Mouse (Mus musculus): ENCODE measurements around the gene Dnajc7. TPM values are rescaled to one million over a fixed set of nuclear protein-coding genes. Genes with fewer than 3 reads are reported as not detected.

Gene Dnajc7
- total RNA-seq, 2 experiments from 2014 or later, result 207 to 222 TPM

GRCm38 (mm10) chr11:100580275-100580674 lies 39.7 kb downstream of the Dnajc7 start:
- no peak for DNase-seq

GRCm38 (mm10) chr11:100579116-100579799 lies 40.7 kb downstream of the Dnajc7 start:
- DNase-seq, result no peak

DNA sequence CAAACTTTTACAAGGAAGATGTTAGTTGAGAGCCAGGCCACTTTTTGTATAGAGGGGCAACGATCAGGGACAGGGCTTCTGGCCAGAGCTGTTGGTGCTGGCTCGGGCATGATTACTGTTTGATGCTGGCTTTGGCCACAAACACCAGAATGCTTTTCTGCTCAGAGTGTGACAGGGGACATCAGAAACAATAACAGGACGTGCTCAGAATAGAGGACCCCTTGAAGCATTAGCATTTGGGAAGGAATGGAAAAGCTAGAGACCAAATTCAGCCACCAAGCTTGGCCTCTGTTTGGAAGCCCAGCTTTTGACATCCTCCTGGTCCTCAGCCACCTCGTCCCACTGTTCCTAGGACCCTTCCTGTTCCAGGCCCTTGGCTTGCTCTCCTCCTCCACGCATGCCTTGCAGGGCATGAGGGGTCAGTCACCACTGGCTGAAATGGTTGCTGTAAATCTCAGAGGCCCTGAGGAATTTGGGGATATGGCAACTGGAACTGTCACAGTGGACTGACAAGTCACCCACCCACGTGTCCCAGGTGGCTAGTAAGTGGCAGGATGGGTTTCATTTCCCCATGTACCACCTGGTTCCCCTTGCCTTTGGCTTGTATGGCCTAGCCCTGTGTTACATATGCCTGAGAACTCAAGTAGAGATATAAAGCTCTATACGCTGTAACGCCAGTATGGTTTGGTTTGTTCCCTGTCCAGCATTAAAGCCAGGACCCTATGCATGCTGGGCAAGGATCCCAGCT lies 41.9 kb downstream of the Dnajc7 start:
- no peak for DNase-seq

DNA sequence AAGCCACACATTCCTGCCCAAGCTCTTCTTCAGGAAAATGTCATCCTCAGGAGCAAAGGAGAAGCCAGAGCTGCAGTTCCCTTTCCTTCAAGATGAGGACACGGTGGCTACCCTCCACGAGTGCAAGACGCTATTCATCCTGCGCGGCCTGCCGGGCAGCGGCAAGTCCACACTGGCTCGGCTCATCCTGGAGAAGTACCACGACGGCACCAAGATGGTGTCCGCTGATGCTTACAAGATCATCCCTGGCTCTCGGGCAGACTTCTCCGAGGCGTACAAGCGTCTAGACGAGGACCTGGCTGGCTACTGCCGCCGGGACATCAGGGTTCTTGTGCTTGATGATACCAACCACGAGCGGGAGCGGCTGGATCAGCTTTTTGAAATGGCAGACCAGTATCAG lies 43.7 kb downstream of the Dnajc7 start:
- no peak for DNase-seq

- no peak for DNase-seq
Measured at GRCm38 (mm10) chr11:100575484-100575855, 44.5 kb downstream of the Dnajc7 start.

DNA sequence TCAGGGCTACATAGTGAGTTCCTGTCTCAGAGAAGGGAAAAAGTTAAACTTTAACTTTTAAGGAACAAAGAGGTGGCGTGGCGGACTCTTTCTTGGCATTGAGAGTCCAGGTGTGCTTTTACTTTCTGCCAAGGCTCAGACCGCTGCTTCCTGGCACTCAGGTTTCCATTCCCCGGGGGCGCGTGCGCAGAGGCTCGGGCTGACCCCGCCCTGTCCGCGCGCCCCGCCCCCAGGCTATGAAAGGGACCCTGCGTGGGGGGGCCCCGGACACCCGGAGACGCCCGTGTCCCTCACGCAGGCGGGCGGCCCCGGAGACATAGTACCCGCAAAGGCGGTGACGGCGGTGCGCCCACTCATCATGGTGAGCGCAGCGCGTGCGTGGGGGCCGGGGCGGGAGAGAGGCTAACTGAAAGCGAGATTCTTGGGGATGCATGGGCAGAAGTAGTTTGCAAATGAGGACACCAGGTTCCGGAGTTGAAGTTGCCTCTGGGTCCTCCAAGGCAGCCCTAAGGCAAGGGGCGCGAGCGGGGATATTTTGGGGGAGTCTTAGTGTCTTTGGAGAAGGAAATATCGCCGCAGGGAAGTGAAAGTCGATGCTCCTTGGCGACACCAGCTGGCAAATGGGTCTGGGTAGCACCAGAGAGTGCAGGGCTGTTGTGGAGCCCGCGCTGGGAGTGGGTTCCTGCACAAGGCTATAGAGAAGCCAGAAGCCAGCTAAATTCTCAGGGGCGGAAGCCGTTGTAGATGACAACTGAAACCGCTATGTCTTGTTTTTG lies 45.1 kb downstream of the Dnajc7 start, which contains the start of gene Cnp:
Cnp (plus strand) TSS at position 197 of the 776 bp plus-strand sequence.
- peak; percentile 89 to 93 for DNase-seq

DNA sequence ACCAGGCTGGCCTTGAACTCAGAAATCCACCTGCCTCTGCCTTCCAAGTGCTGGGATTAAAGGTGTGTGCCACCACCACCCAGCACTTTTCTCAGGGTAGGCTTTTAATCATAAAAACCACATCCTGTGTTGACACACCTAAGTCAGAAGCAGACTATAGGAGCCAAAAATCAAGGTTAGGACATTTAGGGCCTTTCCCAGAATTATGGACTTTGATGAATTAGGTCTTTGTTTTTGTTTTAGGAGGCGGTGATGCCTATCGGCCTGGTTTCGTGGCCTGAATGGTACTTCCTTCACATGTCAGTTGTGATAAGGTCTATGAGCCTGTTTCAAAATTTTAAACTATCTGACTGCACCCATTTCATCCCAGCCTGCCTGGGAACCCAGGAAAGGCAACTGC lies 45.8 kb downstream of the Dnajc7 start:
- DNase-seq, result no peak

GRCm38 (mm10) chr11:100571202-100571567 lies 48.8 kb downstream of the Dnajc7 start:
- no peak for DNase-seq

GRCm38 (mm10) chr11:100570430-100571201 lies 49.4 kb downstream of the Dnajc7 start:
- peak; percentile 70 to 82 for DNase-seq

DNA sequence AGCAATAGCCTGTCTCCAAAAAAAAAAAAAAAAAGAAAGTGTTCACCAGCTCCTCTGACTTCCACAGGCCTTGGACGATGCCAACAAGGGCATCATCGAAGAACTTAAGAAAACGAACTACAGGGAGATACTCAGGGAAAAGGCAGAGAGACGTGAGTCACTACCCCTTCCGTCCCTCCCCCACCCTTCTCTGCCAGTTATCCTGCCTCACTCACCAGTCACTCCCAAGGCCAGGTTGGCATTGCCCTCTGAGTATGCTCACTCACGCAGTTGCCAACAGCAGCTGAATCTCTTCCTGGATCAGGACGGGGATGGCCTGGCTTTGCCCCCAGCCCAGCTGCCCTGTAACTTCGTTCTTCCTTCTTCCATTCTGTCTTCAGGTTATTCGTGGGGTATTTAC lies 50.2 kb downstream of the Dnajc7 start:
- DNase-seq, result peak; percentile 88 to 89

GRCm38 (mm10) chr11:100568692-100569091 lies 51.3 kb downstream of the Dnajc7 start:
- no peak for DNase-seq

DNA sequence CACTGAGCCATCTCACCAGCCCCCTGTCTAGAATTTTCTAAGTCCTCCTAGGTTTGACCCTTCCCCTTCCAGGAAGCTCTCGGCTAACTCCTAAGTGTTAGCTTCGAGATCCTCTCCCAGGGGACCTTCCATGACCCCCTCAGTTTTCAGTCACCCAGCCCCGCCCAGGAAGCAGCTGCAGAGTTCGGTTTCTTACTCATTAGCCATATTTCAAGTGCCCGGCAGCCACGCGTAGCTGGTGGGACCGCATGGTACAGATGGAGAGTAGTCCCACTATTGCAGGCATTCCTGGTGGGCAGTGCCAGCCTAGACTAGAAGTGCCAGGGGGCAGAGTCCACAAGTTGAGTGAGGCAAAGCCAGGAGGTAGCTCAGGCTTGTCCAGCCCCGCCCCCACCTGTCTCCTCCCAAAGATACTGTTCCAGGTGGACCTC lies 52.1 kb downstream of the Dnajc7 start:
- peak in 1 of 2 experiments; percentile 52 for DNase-seq

DNA sequence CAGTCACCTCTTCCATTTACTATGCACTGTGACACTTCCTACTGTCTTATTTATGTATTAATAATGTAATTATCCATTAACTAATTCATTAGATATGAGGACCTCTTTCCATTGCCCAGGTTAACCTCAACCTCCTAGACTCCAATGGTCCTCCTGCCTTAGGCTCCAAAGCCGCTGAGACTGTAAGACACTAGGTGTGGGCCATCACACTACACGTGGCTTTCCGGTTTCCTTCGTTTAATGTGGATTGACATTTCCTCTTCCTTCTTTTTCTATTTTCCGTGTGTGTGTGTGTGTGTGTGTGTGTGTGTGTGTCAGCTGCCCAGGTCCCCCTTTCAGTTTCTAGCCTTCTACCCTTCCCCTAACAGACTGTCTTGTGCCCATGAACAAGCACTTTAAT lies 52.7 kb downstream of the Dnajc7 start:
- DNase-seq, result no peak

GRCm38 (mm10) chr11:100564703-100565102 lies 55.3 kb downstream of the Dnajc7 start:
- no peak for DNase-seq

DNA sequence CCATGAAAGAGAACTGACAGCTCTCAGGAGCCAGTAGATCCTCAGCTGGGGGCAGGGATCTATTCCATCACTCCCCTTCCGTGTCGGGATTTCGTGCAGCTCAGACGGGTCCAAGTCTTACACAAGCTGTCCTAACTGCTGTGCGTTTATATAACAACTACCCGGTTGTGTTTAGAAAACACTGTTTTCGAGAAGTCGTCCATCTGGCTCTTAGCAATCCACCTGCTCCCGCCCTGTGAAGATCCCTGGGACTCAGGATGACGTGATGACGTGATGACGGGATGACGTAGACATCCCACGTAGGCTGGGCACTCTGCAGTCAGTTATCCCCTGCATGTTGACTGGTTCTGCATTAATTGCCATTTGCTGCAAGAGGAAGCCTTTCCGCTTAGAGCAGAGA lies 55.7 kb downstream of the Dnajc7 start:
- no peak for DNase-seq

DNA sequence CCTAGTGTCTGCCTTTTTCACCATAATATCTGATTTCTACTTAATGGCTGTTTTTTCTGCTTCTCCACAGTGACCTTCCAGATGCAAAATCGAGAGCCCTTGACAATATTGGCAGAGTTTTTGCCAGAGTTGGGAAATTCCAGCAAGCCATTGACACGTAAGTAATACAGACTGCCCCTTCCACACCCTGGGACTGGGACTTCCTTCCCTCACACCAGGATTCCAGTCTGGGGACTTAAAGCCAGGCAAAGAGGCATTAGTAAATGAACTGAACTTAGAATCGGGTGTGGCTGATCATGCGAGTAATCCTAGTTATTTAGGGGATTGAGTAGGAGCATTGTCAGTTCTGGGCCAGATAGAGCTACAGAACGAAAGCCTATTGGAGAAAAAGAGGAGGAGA lies 58.2 kb downstream of the Dnajc7 start:
- no peak for DNase-seq

- no peak for DNase-seq
Measured at GRCm38 (mm10) chr11:100559476-100559875, 60.5 kb downstream of the Dnajc7 start.

DNA sequence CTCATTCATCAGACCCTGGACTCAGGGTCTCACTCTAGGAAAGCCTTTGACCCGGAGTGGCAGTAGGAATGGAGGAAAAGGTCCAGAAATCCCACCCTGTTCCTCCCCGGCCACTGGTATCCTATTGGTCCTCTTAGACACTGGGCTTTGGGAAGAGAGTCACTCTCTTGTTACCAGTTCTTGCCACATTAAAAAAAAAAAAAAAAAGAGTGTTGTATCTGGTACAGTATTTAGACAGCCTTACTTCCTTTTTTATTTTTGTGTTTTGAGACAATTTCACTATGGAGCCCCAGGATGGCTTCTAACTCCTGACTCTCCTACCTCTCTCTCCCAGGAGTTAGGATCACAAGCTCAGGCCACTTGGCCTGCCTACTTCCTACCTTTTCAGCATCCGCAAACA lies 62.4 kb downstream of the Dnajc7 start:
- DNase-seq, result no peak

GRCm38 (mm10) chr11:100555583-100555982 lies 64.4 kb downstream of the Dnajc7 start:
- DNase-seq, result peak; percentile 65 to 77

GRCm38 (mm10) chr11:100552842-100553241 lies 67.1 kb downstream of the Dnajc7 start:
- peak in 1 of 2 experiments; percentile 47 for DNase-seq

DNA sequence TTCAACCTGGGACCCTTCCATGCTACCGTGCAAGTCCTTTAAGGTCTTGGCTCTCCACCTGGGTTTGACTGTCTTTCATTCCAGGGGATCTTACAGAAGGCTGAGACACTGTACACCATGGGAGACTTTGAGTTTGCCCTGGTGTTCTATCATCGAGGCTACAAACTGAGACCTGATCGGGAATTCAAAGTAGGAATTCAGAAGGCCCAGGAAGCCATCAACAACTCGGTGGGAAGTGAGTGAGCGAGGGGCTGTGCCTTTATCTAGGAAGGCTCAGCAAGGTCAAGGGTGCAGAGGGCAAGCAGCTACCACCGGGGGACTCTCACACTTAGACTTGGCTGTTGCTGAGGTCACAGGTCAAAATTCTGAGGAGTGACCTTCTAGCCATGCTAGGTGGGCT lies 69.9 kb downstream of the Dnajc7 start:
- no peak for DNase-seq

GRCm38 (mm10) chr11:100549466-100549865 lies 70.5 kb downstream of the Dnajc7 start:
- DNase-seq, result no peak

All from adrenal gland, postnatal 36 days (tissue).